Mouse (Mus musculus): ENCODE results near the gene Olfr15. TPM values are rescaled to one million over a fixed set of nuclear protein-coding genes. Genes with fewer than 3 reads are reported as not detected.

The Olfr15 gene
- total and polyA plus RNA-seq, 2 experiments, result not detected

DNA sequence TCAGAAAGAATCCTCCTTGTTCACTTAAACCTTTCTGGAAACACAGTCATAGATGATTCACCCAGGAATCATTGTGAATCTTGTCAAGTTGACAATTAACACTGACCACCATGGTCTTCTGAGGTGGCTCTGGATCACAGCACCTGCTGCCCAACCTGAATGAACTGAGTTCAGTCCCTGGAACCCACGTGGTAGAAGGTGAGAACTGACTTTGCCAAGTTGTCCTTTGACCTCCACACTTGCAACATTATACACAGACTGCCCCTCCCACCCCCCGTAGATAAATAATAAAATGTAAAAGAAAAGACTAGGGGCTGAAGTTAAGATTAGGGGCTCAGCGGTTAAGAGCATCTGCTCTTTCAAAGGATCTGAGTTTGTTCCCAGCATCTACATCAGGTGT, 2.7 kb upstream of the Olfr15 start:
- H3K9ac ChIP-seq (ENCODE audit: low read depth, low read length), result no peak overlapping the region
- no peaks in the 10 kb centered on the region for H3K27me3 ChIP-seq (ENCODE audit: control insufficient read depth, insufficient read depth, low read length)
- 27% methylated on average over 3 of the region's 3 CpGs for WGBS
- H3K4me1 ChIP-seq (ENCODE audit: control insufficient read depth, insufficient read depth, low read length), result no peaks in the 10 kb centered on the region
- DNase-seq (ENCODE audit: extremely low read depth, low read depth, low spot score), result peak; percentile 59
- H3K79me2 ChIP-seq (ENCODE audit: control insufficient read depth, insufficient read depth, low read length), result no peaks in the 10 kb centered on the region
- H3K27ac ChIP-seq (replicated peaks; ENCODE audit: insufficient read depth, low read depth, low read length), result no peak overlapping the region
- no peak overlapping the region for H3K4me3 ChIP-seq (ENCODE audit: insufficient read depth, low read depth, low read length)
- TF ChIP-seq CTCF (IDR thresholded peaks at IDR 0.05; ENCODE audit: low read depth, low read length) (no peak), POLR2A (IDR thresholded peaks at IDR 0.05; ENCODE audit: extremely low read depth, insufficient read depth, low read length) (no peak)
- H3K36me3 ChIP-seq (ENCODE audit: control insufficient read depth, insufficient read depth, low read length), result no peaks in the 10 kb centered on the region

DNA sequence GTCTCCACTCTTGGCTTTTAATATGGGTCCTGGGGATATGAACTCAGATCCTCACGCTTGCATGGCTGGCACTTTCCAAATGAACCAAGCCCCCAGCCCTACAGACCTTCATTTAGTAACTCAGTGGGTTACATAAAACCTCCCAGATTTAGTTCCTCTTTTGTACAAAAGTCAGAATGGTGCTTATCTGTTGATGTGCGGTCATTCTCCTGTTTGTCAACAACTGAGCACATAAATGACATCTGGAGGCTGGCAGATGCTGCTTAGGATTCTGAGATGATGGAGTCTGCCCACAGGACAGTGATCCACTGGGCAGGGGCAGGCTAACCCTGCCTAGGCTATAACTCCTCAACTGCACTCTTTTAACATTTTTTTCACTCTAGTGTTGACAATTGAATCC, 951 bp upstream of the Olfr15 start:
- Histone ChIP-seq H3K36me3 (ENCODE audit: control insufficient read depth, insufficient read depth, low read length) (no peaks in the 10 kb centered on the region), H3K27me3 (ENCODE audit: control insufficient read depth, insufficient read depth, low read length) (no peaks in the 10 kb centered on the region), H3K4me3 (ENCODE audit: insufficient read depth, low read depth, low read length) (no peak overlapping the region), H3K9ac (ENCODE audit: low read depth, low read length) (no peak overlapping the region), H3K27ac (replicated peaks; ENCODE audit: insufficient read depth, low read depth, low read length) (no peak overlapping the region), H3K79me2 (ENCODE audit: control insufficient read depth, insufficient read depth, low read length) (no peaks in the 10 kb centered on the region), H3K4me1 (ENCODE audit: control insufficient read depth, insufficient read depth, low read length) (no peaks in the 10 kb centered on the region)
- no peak for TF ChIP-seq CTCF (IDR thresholded peaks at IDR 0.05; ENCODE audit: low read depth, low read length)
- no peak for TF ChIP-seq POLR2A (IDR thresholded peaks at IDR 0.05; ENCODE audit: extremely low read depth, insufficient read depth, low read length)
- DNase-seq (ENCODE audit: extremely low read depth, low read depth, low spot score), result no peak
- 87% methylated on average over 2 of the region's 2 CpGs for WGBS

DNA sequence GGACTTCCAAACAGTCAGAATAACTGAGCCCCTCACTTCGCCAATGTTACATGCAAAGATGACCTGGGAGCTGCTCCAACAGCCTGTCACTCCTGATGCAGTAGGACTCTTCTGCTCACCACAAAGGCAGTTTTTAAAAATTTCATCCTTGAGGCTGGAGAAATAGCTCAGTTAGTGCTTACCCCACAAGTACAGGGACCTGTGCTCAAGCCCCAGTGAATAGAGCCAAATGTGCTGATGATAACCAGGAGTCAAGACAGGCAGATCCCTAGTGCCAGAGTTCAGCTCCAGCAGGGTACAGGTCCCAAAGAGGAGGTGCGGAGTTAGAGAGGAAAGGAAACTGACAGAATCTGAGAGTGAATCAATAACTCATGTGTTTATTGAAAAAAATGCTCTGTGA, 4.8 kb downstream of the Olfr15 start:
- 62% methylated on average over 2 of the region's 2 CpGs for WGBS
- Histone ChIP-seq H3K4me3 (ENCODE audit: insufficient read depth, low read depth, low read length) (no peak overlapping the region), H3K4me1 (ENCODE audit: control insufficient read depth, insufficient read depth, low read length) (no peaks in the 10 kb centered on the region), H3K79me2 (ENCODE audit: control insufficient read depth, insufficient read depth, low read length) (no peaks in the 10 kb centered on the region), H3K9ac (ENCODE audit: low read depth, low read length) (no peak overlapping the region), H3K27me3 (ENCODE audit: control insufficient read depth, insufficient read depth, low read length) (no peaks in the 10 kb centered on the region), H3K27ac (replicated peaks; ENCODE audit: insufficient read depth, low read depth, low read length) (no peak overlapping the region), H3K36me3 (ENCODE audit: control insufficient read depth, insufficient read depth, low read length) (no peaks in the 10 kb centered on the region)
- TF ChIP-seq CTCF (IDR thresholded peaks at IDR 0.05; ENCODE audit: low read depth, low read length) (no peak), POLR2A (IDR thresholded peaks at IDR 0.05; ENCODE audit: extremely low read depth, insufficient read depth, low read length) (no peak)
- peak; percentile 77 for DNase-seq (ENCODE audit: extremely low read depth, low read depth, low spot score)

- H3K79me2 ChIP-seq (ENCODE audit: control insufficient read depth, insufficient read depth, low read length), result no peaks in the 10 kb centered on the region
- TF ChIP-seq CTCF (IDR thresholded peaks at IDR 0.05; ENCODE audit: low read depth, low read length) (peak; percentile 22; the same call in 1 of the 2 replicates), POLR2A (IDR thresholded peaks at IDR 0.05; ENCODE audit: extremely low read depth, insufficient read depth, low read length) (no peak)
- H3K4me1 ChIP-seq (ENCODE audit: control insufficient read depth, insufficient read depth, low read length), result peaks cover 7% of the 10 kb centered on the region; the same call in 1 of the 2 replicates
- H3K4me3 ChIP-seq (ENCODE audit: insufficient read depth, low read depth, low read length), result no peak overlapping the region
- no peak overlapping the region for H3K27ac ChIP-seq (replicated peaks; ENCODE audit: insufficient read depth, low read depth, low read length)
- no peaks in the 10 kb centered on the region for H3K27me3 ChIP-seq (ENCODE audit: control insufficient read depth, insufficient read depth, low read length)
- 51% methylated on average over 17 of the region's 17 CpGs for WGBS
- H3K36me3 ChIP-seq (ENCODE audit: control insufficient read depth, insufficient read depth, low read length), result no peaks in the 10 kb centered on the region
- DNase-seq (ENCODE audit: extremely low read depth, low read depth, low spot score), result peak; percentile 34
- H3K9ac ChIP-seq (ENCODE audit: low read depth, low read length), result no peak overlapping the region
Observed at GRCm38 (mm10) chr16:3839157-3839885, 8.6 kb downstream of the Olfr15 start.

- TF ChIP-seq POLR2A (IDR thresholded peaks at IDR 0.05; ENCODE audit: extremely low read depth, insufficient read depth, low read length) (no peak), CTCF (IDR thresholded peaks at IDR 0.05; ENCODE audit: low read depth, low read length) (no peak)
- DNase-seq (ENCODE audit: extremely low read depth, low read depth, low spot score), result peak; percentile 27
- Histone ChIP-seq H3K79me2 (ENCODE audit: control insufficient read depth, insufficient read depth, low read length) (no peaks in the 10 kb centered on the region), H3K4me3 (ENCODE audit: insufficient read depth, low read depth, low read length) (no peak overlapping the region), H3K36me3 (ENCODE audit: control insufficient read depth, insufficient read depth, low read length) (no peaks in the 10 kb centered on the region), H3K27me3 (ENCODE audit: control insufficient read depth, insufficient read depth, low read length) (no peaks in the 10 kb centered on the region), H3K27ac (replicated peaks; ENCODE audit: insufficient read depth, low read depth, low read length) (peak overlapping the region; percentile 24; the same call in 1 of the 2 replicates), H3K9ac (ENCODE audit: low read depth, low read length) (no peak overlapping the region), H3K4me1 (ENCODE audit: control insufficient read depth, insufficient read depth, low read length) (peaks cover 10% of the 10 kb centered on the region)
- WGBS, result 23% methylated on average over 4 of the region's 4 CpGs
Observed at GRCm38 (mm10) chr16:3842989-3843388, 12.3 kb downstream of the Olfr15 start.

GRCm38 (mm10) chr16:3843796-3844195, 13.1 kb downstream of the Olfr15 start:
- Histone ChIP-seq H3K4me1 (ENCODE audit: control insufficient read depth, insufficient read depth, low read length) (peaks cover 11% of the 10 kb centered on the region), H3K27me3 (ENCODE audit: control insufficient read depth, insufficient read depth, low read length) (no peaks in the 10 kb centered on the region), H3K36me3 (ENCODE audit: control insufficient read depth, insufficient read depth, low read length) (no peaks in the 10 kb centered on the region), H3K9ac (ENCODE audit: low read depth, low read length) (no peak overlapping the region), H3K27ac (replicated peaks; ENCODE audit: insufficient read depth, low read depth, low read length) (no peak overlapping the region; the same call in 1 of the 2 replicates), H3K79me2 (ENCODE audit: control insufficient read depth, insufficient read depth, low read length) (no peaks in the 10 kb centered on the region), H3K4me3 (ENCODE audit: insufficient read depth, low read depth, low read length) (no peak overlapping the region)
- WGBS, result 29% methylated on average over 1 of the region's 1 CpGs
- peak; percentile 54 for DNase-seq (ENCODE audit: extremely low read depth, low read depth, low spot score)
- TF ChIP-seq CTCF (IDR thresholded peaks at IDR 0.05; ENCODE audit: low read depth, low read length) (no peak), POLR2A (IDR thresholded peaks at IDR 0.05; ENCODE audit: extremely low read depth, insufficient read depth, low read length) (no peak)
